Comparison of ENCODE assay signal across 25 mouse cellular contexts in the genomic region with DNA sequence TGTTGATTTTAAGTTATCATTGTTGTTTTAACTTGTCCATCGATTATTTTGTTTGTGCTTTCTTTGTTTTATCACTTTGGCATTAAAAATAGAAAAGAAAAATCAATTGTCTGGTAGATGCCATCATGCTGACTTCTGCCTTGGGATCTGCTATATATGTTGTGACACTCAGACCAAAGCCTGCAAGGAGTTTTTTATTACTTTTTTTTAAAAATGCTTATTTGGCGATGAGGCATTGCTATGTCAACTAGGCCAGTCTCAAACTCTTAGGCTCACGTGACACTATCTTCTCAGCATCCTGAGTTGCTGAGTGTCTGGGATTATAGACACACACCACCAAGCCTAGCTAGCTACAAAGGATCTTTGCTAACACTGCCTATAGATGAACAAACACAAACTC.
"Had no signal": no experiment of that assay in that cellular context is flagged by ENCODE, and none has a peak within 500 bp of the region (broad histone marks: within the 10 kb centered on the region; RNA-seq: fewer than 3 reads in every experiment).

No protein-coding gene starts in this region.

- H3K27me3 ChIP-seq: intestine, embryonic 15.5 days; limb, embryonic 12.5 days had no signal

- H3K27ac ChIP-seq: gastrocnemius, adult 2 months; heart, embryonic 10.5 days; hindbrain, embryonic 10.5 days; hindbrain, embryonic 12.5 days; hindbrain, embryonic 14.5 days; intestine, embryonic 15.5 days; layer of hippocampus, adult 2 months; left cerebral cortex, adult 2 months; limb, embryonic 10.5 days; limb, embryonic 12.5 days had no signal

- ATAC-seq: hindbrain, embryonic 16.5 days; inflammation-experienced regulatory T-cells, adult 6 months; intestine, embryonic 15.5 days; intestine, postnatal 0 days had no signal

- H3K4me2 ChIP-seq: heart, embryonic 12.5 days; hindbrain, embryonic 12.5 days; hindbrain, embryonic 14.5 days; intestine, embryonic 15.5 days; limb, embryonic 12.5 days had no signal

- H3K9me3 ChIP-seq: heart, embryonic 10.5 days; heart, embryonic 12.5 days; hindbrain, embryonic 10.5 days; hindbrain, embryonic 12.5 days; intestine, embryonic 15.5 days; limb, embryonic 10.5 days; limb, embryonic 12.5 days had no signal

- H3K4me3 ChIP-seq: gastrocnemius, adult 2 months; heart, embryonic 10.5 days; heart, embryonic 12.5 days; hindbrain, embryonic 10.5 days; hindbrain, embryonic 12.5 days; intestine, embryonic 15.5 days; layer of hippocampus, adult 2 months; left cerebral cortex, adult 2 months; limb, embryonic 10.5 days; limb, embryonic 12.5 days had no signal

- H3K36me3 ChIP-seq: heart, embryonic 10.5 days; heart, embryonic 12.5 days; hindbrain, embryonic 10.5 days; hindbrain, embryonic 12.5 days; intestine, embryonic 15.5 days; limb, embryonic 10.5 days; limb, embryonic 12.5 days had no signal

- H3K9ac ChIP-seq: heart, embryonic 12.5 days; hindbrain, embryonic 12.5 days; hindbrain, embryonic 14.5 days; intestine, embryonic 15.5 days; limb, embryonic 12.5 days had no signal

- H3K4me1 ChIP-seq: heart, embryonic 10.5 days; hindbrain, embryonic 10.5 days; hindbrain, embryonic 12.5 days; intestine, embryonic 15.5 days; limb, embryonic 10.5 days; limb, embryonic 12.5 days had no signal

- DNase-seq: gastrocnemius, adult 2 months; gastrocnemius, postnatal 10 days; gastrocnemius, postnatal 25 days; heart, adult 18-20 months; heart, postnatal 10 days; heart, postnatal 4 days; kidney, adult 18-20 months; kidney, adult 8-10 months; kidney, postnatal 10 days; kidney, postnatal 25 days; kidney, postnatal 4 days; liver had no signal
